Mouse (Mus musculus): ENCODE measurements around the gene Eef1akmt2.

The Eef1akmt2 gene

DNA sequence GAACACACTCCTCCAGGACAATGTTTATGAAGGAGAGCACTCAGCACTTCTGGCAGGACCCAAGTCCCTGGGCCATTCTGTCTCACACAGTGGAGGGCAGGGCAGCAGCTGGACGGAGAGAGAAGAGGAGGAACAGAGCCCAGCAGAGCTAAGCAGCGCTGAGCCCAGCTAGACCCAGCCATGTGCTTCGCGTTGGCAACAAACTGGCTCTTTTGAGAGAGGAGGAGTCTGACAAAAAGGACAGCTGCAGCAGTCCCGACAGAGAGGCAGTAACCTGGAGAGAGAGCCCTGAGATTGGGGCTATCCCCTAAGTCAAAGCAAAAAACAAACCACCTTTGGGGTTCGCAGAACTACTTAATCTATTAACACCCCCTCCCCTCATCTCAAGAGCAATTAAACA lies 42.1 kb downstream of the Eef1akmt2 start:
- peak; percentile 69 for DNase-seq

DNA sequence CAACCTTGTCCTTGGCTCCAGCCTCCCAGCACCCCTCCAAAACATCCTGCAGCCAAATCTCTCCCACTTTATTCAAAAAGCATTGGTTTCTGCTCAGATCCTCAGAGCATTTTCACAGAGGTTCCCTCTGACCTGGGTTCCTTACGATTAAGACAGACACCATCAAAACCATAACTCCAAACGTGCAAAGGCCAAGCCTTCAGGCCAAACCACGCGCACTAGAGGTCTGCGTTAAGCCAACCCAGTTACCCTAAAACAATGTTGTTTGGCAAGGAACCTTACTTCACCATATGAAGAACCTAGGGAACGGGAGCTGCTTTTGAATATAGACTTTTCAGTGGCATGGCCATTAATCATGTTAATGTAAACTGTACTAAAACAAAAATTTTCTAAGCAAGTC lies 42.8 kb downstream of the Eef1akmt2 start:
- peak; percentile 4 for DNase-seq

DNA sequence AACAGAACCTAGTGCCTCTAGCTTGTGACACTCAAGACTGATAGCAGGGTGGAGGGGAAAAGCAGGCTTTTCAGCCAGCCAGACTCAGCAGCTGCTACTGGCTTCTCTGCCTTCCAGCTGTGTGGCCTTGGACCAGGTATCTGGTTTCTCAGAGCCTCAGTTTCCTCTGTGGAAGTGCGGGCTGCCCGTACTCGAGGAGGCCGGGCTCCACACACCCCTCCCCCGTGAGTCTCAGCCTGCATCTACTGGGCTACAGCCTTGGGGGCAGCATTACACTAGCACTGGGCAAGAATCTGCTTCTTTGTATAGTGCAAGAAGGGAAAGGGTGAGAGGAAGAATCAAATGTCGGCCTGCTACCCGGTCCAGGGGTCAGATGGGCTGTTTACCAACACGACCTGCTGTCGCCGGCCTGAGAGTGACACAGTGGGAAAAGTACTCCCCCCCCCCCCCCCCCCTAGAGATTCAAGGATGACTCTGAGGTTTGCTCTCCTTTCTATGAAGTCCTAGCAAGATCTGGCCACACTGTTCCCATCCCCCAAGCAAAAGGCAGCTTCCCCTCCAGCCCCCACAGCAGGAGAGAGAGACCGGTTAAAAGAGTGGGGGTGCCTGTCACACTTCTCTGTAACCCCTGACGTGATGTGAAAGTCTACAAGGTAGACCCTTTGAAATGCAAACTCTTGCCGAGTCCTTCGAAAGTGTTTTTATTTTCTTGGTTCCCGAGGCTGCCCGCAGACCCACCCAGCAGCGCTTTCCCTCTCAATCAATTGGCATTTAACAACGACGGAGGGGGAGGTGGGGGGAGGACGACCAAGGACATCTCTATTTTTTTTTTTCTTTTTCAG lies 43.4 kb downstream of the Eef1akmt2 start:
- DNase-seq: peak; percentile 29

DNA sequence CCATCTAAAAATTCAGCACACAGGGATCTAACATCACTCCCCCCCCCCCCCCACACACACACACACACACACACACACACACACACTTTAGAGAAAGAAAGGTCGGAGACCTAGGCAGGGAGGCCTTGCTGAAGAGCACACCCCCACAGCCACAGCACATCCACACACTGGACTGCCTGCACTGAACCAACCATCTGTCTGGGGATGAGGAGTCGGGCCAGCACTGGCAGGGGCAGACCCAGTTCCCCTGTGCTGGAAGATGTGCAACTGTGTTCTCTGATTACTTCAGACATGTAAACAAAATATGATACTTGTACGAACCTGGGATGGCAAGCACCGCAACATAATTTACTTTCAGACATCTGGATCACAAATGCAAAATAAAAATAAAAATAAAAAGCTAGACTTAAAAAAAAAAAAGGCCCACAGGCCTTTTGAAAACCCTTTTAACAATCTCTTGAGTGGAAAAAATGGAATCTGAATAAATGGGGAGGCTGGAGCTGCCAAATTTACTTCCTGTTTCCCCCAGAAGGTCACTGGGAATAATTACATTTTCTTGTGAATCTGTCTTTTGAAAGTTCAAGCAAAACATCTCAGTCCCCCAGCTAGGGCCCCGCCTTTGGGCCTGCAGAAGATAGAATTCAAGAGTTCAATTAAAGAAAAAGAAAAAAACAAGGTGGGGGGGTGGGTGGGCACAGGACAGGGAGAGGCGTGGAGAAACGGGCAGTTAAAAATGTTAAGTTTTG lies 44.2 kb downstream of the Eef1akmt2 start:
- peak; percentile 7 for DNase-seq

DNA sequence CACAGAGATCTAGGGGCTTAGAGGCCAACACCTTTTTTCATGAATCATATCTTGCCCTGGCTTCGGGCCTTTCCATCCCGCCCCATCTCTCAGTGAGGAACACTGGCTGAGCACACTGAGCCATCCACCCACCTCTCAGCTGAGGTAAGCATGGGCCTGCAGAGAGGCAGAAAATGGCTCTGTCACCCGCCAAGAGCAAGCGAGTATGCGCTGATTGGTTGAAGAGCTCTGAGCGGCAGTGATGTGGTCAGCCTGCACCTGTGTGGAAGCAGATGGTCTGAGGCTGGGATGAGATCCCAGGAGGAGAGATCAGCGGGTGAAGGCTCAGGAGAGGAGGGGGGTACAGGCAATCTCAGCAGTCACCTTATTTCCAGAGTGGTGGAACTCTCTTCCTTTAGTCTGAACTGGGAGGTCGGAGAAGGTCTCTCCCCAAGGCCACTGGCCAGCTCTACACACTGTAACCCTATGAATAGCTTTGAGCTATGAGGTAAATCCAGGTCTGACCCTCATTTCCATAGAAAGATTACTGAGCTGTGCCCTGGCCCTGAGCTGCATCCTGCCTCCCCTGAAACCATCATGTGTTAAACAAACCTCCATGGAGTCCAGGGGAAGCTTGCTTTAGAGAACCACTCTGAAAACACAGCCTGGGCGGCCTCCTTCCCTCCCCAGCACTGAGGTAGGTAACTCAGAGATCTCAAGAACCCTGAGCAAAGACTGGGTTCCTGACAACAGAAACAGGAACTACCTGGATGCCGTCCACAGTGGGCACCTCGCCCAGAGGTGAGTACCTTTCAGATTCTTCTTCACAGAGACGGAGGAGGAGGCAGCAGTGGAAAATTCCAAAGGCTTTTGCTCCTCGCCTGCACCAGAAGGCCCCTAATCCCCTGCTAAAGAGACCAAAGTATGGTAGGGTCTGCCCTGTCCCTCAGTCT lies 45.3 kb downstream of the Eef1akmt2 start:
- DNase-seq: peak; percentile 62

- peak; percentile 9 for DNase-seq
Measured at GRCm38 (mm10) chr7:132806286-132806685, 46.2 kb downstream of the Eef1akmt2 start.

GRCm38 (mm10) chr7:132804951-132805350 lies 47.5 kb downstream of the Eef1akmt2 start:
- DNase-seq: no peak

DNA sequence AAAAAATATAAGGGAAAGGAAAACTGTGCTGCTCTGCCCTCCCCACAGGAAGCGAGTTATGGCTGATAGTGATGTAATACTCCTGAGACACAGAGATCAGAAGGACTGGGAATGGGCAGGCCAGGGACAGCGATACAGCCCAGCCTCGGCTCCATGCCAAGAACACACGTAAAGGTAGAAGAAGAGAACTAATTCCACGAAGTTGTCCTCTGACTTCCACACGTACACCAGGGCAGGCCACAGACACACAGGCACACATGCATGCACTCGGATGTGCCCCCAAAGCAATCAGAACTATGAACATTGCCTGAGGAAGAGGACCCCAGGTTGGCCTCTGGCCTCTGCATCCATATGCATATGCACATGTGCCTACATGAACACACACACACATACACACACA lies 48.0 kb downstream of the Eef1akmt2 start:
- peak; percentile 2 for DNase-seq

DNA sequence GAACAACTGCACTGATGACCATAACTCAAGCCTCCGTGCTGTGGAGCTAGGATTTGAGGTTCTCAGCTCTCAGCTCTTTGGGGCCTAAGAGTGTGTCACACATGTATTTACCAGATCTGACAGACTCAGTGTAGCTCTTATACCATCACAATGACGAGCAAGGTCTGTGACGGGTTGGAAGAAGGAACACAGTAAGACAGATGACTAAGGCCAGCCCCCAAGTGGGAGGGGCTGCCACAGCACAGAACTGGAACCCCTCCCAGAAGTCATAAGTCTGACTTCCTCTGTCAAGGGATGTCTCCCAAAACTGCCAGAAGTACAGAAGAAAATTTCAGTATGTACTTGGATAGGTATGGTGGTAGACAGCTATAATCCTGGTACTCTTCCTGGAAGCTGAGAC lies 48.5 kb downstream of the Eef1akmt2 start:
- DNase-seq: peak; percentile 3

GRCm38 (mm10) chr7:132803336-132803735 lies 49.1 kb downstream of the Eef1akmt2 start:
- DNase-seq: no peak

GRCm38 (mm10) chr7:132802691-132803090 lies 49.8 kb downstream of the Eef1akmt2 start:
- DNase-seq: peak; percentile 4

DNA sequence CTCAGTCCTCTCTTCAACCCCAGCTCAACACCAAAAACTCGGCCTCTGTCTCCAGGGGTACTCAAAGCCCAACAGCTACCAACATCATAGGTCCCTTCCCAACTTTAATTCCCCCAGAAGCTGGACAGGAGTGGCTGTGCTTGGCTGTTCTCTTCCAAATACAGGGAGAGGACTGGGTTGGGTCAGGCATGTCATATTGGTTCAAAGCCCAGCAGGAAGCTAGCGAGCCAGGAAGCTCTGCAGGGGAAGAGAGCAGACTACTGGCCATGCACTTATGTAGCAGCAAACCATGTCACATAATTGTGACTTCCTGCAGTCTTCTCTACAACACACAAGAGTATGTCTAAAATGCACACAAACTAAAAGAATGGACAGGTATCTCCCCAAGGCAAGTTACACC lies 50.4 kb downstream of the Eef1akmt2 start:
- no peak for DNase-seq

GRCm38 (mm10) chr7:132801509-132801908 lies 51.0 kb downstream of the Eef1akmt2 start:
- DNase-seq: peak; percentile 3

DNA sequence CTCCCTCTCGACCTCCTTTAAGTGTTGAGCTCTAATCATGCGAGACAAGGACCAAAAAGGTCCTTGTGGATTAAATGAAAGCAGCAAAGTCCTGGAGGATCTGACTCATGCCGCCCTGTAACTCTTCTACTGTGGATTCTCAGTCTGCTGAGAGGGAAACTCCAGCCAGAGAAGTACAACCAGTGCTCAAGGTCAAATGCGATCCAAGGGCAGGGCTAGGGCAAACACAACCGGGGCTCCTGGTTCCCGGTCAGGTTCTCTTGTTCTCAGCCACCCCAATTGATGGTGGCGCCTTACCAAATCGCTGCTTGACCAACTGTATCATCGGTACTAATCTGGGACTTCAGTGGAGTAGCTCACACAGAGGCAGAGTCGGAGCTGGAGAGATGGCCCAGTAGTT lies 51.6 kb downstream of the Eef1akmt2 start:
- DNase-seq: no peak

- DNase-seq: no peak
Measured at GRCm38 (mm10) chr7:132799119-132800016, 53.1 kb downstream of the Eef1akmt2 start.

DNA sequence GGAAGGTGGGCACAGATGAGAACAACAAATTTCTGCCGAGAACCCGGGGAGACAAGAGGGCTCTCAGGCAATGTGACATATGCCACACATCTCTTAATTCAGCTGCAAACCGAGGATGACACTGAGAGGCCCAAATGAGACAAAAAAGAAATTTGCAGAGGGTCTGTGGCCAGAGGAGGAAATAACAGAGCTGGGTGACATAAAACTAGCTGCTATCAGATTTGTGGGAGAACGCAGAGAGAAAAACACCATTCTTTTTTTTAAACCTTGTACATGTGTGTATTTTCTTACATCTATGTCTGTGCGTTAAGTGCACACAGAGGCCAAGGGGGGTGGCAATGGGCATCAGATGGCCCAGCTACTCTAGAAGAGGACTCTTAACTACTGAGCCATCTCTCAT lies 57.3 kb downstream of the Eef1akmt2 start:
- DNase-seq: no peak

GRCm38 (mm10) chr7:132793467-132793866 lies 59.0 kb downstream of the Eef1akmt2 start:
- DNase-seq: no peak

DNA sequence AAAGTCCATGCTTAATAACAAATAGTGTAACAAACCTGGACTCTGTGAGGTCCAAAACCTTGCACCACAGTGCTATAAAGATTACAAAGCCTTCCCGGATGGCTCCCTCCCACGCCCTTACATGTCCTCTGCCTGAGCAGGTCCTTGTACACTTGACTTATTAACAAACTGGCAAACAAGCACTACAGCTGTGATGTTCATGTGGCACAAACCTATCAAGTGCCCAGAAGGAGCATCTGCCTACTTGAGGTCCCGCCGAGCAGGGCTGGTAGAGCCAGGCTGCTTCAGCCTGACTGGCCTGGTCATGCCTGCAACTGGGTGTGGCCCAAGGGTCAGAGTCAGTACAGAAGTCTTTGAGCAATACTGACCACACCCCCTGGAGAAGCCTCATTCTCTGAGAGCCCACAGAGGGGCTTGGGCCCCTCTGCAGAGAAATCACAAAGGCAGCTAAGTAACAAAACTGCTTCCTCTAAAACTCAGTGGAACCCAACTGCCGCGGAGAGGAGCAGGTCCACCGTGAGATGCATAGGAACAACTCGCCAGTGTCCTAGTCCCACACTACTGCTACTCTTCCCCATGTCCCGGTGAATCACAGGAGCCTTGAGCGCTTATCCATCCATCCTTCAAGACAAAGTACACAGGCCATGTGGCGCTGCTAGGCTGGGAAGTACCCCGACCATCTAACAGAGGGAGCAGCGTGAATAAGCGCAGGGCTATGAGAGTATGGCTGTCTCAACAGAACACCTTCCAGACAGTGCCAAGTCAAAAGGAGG lies 61.8 kb downstream of the Eef1akmt2 start:
- DNase-seq: no peak

- DNase-seq: peak; percentile 86
Measured at GRCm38 (mm10) chr7:132788826-132789225, 63.6 kb downstream of the Eef1akmt2 start.

GRCm38 (mm10) chr7:132787496-132788190 lies 64.8 kb downstream of the Eef1akmt2 start:
- DNase-seq: no peak
